Mouse (Mus musculus) hindbrain, embryonic 11.5 days (tissue): ENCODE results near the gene Mtif3. TPM values are rescaled to one million over a fixed set of nuclear protein-coding genes. Genes with fewer than 3 reads are reported as not detected.
"Not testable (repeated sequence)": the region's sequence is repeated elsewhere in the genome, so short reads cannot be mapped to it uniquely, and the experiment has no call there.

ENCODE experiments used
- ATAC-seq: fragments of 200-750 bp; cut with Nextera tagmentation; 2 replicates; pipeline ENCODE4 v1.8.0; 2017; ENCODE audit warnings: mild to moderate bottlenecking, moderate TSS enrichment, moderate library complexity; ENCODE audit not compliant: low FRiP score
- DNase-seq: peaks from one replicate; pipeline ENCODE4 v3.0.0-alpha.2; 2015; ENCODE audit warnings: low spot score
- H3K27ac ChIP-seq: fragments of 300-500 bp; sonication (generic); 2 replicates; pipeline ENCODE4 v1.5.1; 2014; ENCODE audit warnings: mild to moderate bottlenecking, low read depth, low read length
- H3K27me3 ChIP-seq: fragments of 300-500 bp; sonication (generic); 2 replicates; pipeline ENCODE4 v1.6.1; 2014; ENCODE audit warnings: mild to moderate bottlenecking, low read length, moderate library complexity, mixed read lengths; ENCODE audit not compliant: control insufficient read depth, insufficient read depth
- H3K36me3 ChIP-seq: fragments of 300-500 bp; sonication (generic); 2 replicates; pipeline ENCODE4 v1.6.1; 2014; ENCODE audit warnings: mild to moderate bottlenecking, low read length, moderate library complexity, mixed read lengths; ENCODE audit not compliant: control insufficient read depth, insufficient read depth
- H3K4me1 ChIP-seq: fragments of 300-500 bp; sonication (generic); replicated peaks from 2 replicates; pipeline ENCODE4 v1.6.1; 2014; ENCODE audit warnings: low read length, mixed read lengths; ENCODE audit not compliant: control insufficient read depth, insufficient read depth
- H3K4me2 ChIP-seq: fragments of 300-500 bp; sonication (generic); replicated peaks from 2 replicates; pipeline ENCODE4 v1.6.1; 2014; ENCODE audit warnings: mild to moderate bottlenecking, low read depth, low read length
- H3K4me3 ChIP-seq: fragments of 300-500 bp; sonication (generic); 2 replicates; pipeline ENCODE4 v1.5.1; 2014; ENCODE audit warnings: low read depth, low read length
- H3K9ac ChIP-seq: fragments of 300-500 bp; sonication (generic); 2 replicates; pipeline ENCODE4 v1.6.1; 2014; ENCODE audit warnings: low read depth, low read length
- H3K9me3 ChIP-seq: fragments of 300-500 bp; sonication (generic); 2 replicates; pipeline ENCODE4 v1.6.1; 2016; ENCODE audit warnings: low read length; ENCODE audit not compliant: control insufficient read depth
- WGBS: fragments of 180-500 bp; shearing (Covaris S2); extraction: QIAGEN DNeasy Blood & Tissue Kit; methylation state at CpG from one replicate; pipeline ENCODE4 v1.1.7; 2014; 5-methylcytosine and 5-hydroxymethylcytosine counted together
- polyA plus RNA-seq: library from polyadenylated mRNA; unstranded; fragments of >200 nt; fragmentation: Nextera tagmentation; extraction: Ambion mirVana; gene quantifications from 2 replicates; pipeline ENCODE4 v1.2.1, GENCODE M21; 2014

Mtif3 gene
- polyA plus RNA-seq, 1 experiment from 2014 or later, result 26.1 TPM

DNA sequence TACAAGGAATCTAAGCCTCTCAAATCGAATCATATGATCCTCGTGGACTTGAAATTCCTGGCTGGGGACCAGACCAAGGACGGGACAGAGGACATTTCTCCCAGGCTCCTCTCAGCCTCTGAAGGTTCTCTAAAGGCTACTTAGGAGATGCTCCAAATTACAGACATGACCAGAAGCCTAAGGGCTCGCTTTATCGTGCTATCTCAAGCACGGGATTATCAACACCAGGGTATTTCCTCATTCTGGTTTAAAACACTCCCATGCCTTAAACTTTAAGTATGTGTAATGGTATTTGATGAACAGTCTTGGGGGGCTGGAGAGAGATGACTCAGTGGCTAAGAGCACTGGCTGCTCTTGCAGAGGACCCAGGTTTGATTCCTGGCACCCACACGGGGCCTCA, 32.2 kb downstream of the Mtif3 start:
- Histone ChIP-seq H3K27ac (no peak overlapping the region), H3K4me1 (no peaks in the 10 kb centered on the region), H3K9ac (no peak overlapping the region), H3K27me3 (no peaks in the 10 kb centered on the region), H3K4me3 (no peak overlapping the region), H3K4me2 (no peak overlapping the region), H3K36me3 (no peaks in the 10 kb centered on the region), H3K9me3 (no peaks in the 10 kb centered on the region)
- ATAC-seq (no peak), DNase-seq (no peak)
- 93% methylated on average over 7 of the region's 7 CpGs for WGBS

DNA sequence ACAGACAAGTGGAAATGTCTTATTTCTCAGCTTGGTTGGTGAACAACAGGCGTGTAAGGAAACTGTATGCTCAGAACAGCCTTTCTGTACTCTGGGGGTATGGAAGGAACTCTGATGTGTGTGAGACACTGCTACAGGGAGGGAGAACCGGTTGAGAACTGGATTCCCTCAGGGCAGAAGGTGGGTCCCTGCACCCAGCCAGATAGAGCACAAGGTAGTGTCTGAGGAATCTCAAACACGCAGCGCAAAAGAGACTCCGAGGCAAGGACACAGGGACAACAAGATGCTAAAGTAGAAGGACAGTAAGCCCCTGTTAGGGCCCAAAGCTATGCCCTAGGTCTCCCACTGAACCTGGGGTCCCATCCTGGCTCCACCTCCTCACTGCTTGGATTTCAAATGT, 36.9 kb downstream of the Mtif3 start:
- H3K4me1 ChIP-seq, result no peaks in the 10 kb centered on the region
- no peak overlapping the region for H3K9ac ChIP-seq
- 72% methylated on average over 5 of the region's 5 CpGs for WGBS
- no peak overlapping the region for H3K27ac ChIP-seq
- no peak overlapping the region for H3K4me2 ChIP-seq
- no peaks in the 10 kb centered on the region for H3K36me3 ChIP-seq
- H3K4me3 ChIP-seq, result no peak overlapping the region
- no peaks in the 10 kb centered on the region for H3K27me3 ChIP-seq
- ATAC-seq, result no peak
- no peaks in the 10 kb centered on the region for H3K9me3 ChIP-seq
- DNase-seq, result no peak

DNA sequence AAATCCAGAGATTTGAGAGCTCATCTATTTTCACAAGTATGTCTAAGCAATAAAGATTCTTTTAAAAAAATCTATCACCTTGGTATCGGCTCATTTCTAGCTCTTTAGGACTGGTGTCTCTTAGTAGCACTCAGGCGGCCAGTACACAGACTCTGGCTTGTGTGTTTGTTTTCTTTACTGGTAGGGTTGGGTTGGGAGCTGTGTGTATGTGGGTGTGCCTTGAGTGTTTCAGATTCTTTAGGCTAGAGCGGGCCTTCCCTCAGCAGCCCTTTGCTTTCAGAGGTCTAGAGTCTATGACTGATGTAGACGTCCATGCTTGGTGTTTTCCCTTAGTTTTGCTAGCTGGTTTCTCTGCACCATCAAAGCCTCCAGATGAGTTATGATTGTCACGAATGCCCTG, 40.1 kb downstream of the Mtif3 start:
- H3K4me3 ChIP-seq, result no peak overlapping the region
- no peaks in the 10 kb centered on the region for H3K27me3 ChIP-seq
- DNase-seq (no peak), ATAC-seq (no peak)
- H3K9me3 ChIP-seq, result no peaks in the 10 kb centered on the region
- H3K9ac ChIP-seq, result no peak overlapping the region
- H3K27ac ChIP-seq, result no peak overlapping the region
- 73% methylated on average over 5 of the region's 5 CpGs for WGBS
- H3K4me1 ChIP-seq, result no peaks in the 10 kb centered on the region
- no peak overlapping the region for H3K4me2 ChIP-seq
- no peaks in the 10 kb centered on the region for H3K36me3 ChIP-seq

- H3K36me3 ChIP-seq, result no peaks in the 10 kb centered on the region
- ATAC-seq (no peak), DNase-seq (peak; percentile 19)
- H3K4me1 ChIP-seq, result no peaks in the 10 kb centered on the region
- H3K9ac ChIP-seq, result no peak overlapping the region
- no peaks in the 10 kb centered on the region for H3K27me3 ChIP-seq
- H3K27ac ChIP-seq, result no peak overlapping the region
- no peak overlapping the region for H3K4me2 ChIP-seq
- no peaks in the 10 kb centered on the region for H3K9me3 ChIP-seq
- H3K4me3 ChIP-seq, result no peak overlapping the region
- 46% methylated on average over 8 of the region's 8 CpGs for WGBS
These were observed 42.4 kb downstream of the Mtif3 start for GRCm38 (mm10) chr5:146921224-146921623.

DNA sequence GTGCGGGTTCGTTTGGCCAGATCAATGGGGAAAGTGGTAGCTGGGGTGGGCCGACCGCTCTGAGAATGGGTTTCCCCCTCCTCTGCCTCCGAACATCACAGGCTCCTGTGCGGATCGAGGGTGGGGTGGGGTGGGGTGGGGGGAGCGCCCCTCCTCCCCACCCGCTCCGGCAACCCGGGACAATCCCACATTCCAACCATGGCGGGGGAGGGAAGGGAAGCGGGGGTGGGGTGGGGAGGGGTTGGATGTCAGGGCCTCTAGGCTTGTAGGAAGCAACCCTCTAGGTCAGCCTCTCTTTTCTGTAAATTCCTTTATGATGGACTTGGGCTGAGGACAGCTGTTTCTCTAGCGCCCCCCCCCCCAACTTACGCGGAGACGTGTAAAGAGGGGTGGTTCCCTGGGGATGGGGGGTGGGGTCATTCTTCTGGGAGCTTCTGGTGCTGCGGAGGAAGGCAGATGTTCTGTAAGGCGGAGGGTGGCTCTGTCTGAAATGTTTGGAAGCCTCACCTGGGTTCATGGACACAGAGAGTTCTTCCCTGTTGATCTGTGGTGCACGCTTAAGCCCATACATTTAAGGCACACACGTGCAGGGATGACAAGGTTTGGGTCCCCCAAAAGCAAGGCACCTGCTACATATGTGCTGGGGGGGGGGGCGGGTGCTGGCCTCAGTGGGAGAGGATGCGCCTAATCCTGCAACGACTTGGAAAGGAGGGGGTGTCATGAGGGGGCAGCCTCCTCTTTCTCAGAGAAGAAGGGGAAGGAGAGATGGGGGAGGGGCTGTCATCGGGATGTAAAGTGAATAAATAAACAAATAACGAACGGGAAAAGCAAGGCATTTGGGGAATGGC, 43.1 kb downstream of the Mtif3 start:
- Histone ChIP-seq H3K4me2 (peak overlapping the region; percentile 34), H3K4me3 (peak overlapping the region; percentile 17), H3K27ac (no peak overlapping the region), H3K9ac (peak overlapping the region; percentile 12; the same call in 1 of the 2 replicates), H3K36me3 (no peaks in the 10 kb centered on the region), H3K27me3 (no peaks in the 10 kb centered on the region), H3K9me3 (no peaks in the 10 kb centered on the region), H3K4me1 (no peaks in the 10 kb centered on the region)
- peak; percentile 32 for DNase-seq
- peak; percentile 30; the same call in 1 of the 2 replicates for ATAC-seq
- 6% methylated on average over 20 of the region's 27 CpGs for WGBS

DNA sequence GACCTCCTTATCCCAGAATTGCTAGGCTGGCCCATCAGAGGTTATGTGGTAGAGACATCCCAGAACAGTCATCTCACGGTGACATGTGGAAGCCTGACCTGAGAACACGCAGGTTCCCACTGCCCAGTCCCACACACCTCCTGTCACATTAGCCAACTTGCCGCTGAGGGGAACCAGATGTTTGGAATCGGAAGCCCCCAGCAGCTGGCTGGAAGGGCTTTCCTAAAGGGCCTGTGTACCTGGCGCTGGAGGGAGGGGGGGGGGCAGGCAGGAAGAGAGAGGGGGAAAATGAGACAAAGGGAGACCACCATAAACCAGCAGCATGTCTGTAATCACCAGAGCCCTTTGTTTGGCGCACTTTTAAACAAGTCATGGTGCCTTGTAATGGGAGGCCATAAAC, 43.7 kb downstream of the Mtif3 start:
- ATAC-seq, result no peak
- no peaks in the 10 kb centered on the region for H3K4me1 ChIP-seq
- H3K27ac ChIP-seq, result no peak overlapping the region
- H3K27me3 ChIP-seq, result no peaks in the 10 kb centered on the region
- H3K9ac ChIP-seq, result no peak overlapping the region
- H3K9me3 ChIP-seq, result no peaks in the 10 kb centered on the region
- peak overlapping the region; percentile 34; the same call in 1 of the 2 replicates for H3K4me2 ChIP-seq
- WGBS, result 27% methylated on average over 6 of the region's 6 CpGs
- peak overlapping the region; percentile 17; the same call in 1 of the 2 replicates for H3K4me3 ChIP-seq
- peak; percentile 18 for DNase-seq
- no peaks in the 10 kb centered on the region for H3K36me3 ChIP-seq

DNA sequence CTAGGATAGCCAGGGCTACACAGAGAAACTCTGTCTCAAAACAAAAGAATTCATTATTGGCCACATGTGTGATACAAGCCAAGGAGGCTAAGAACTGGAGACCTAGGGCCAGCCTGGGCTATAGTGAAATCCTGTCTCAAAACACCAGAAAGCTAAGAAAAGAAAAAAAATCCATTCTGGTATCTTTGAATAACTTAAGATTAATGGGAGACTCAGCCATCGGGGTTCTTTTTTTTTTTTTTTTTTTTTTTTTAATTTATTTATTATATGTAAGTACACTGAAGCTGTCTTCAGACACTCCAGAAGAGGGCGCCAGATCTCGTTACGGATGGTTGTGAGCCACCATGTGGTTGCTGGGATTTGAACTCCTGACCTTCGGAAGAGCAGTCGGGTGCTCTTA, 46.2 kb downstream of the Mtif3 start:
- ATAC-seq, H3K4me1 ChIP-seq, H3K27me3 ChIP-seq, H3K4me3 ChIP-seq, H3K9ac ChIP-seq, H3K36me3 ChIP-seq, H3K4me2 ChIP-seq, H3K9me3 ChIP-seq, DNase-seq, H3K27ac ChIP-seq: not testable (repeated sequence)
- 93% methylated on average over 3 of the region's 6 CpGs for WGBS

- Histone ChIP-seq H3K4me1 (no peaks in the 10 kb centered on the region), H3K27ac (no peak overlapping the region), H3K4me2 (no peak overlapping the region), H3K9ac (no peak overlapping the region), H3K9me3 (no peaks in the 10 kb centered on the region), H3K27me3 (no peaks in the 10 kb centered on the region), H3K4me3 (no peak overlapping the region), H3K36me3 (no peaks in the 10 kb centered on the region)
- ATAC-seq, result no peak
- no peak for DNase-seq
- WGBS, result 37% methylated on average over 6 of the region's 6 CpGs
These were observed 46.8 kb downstream of the Mtif3 start for GRCm38 (mm10) chr5:146916806-146917205.

DNA sequence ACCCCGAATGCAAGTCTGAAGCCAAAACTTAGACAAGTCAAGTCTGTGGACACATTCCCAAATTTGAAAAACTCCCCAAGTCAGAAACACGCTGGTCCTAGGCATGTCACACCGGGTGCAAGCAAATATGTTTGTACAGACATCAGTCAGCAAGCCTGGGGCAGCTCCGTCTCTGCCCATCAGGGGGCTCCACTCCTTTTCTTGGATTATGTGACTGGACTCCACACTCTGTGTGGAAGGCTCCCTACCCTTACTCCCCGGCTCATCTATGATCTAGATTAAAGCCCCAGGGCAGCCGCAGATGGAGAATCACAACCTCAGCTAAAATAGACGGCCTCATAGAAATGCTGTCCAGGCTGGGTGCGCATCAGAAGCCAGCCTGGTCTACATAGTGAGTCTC, 47.3 kb downstream of the Mtif3 start:
- Histone ChIP-seq H3K9ac (no peak overlapping the region), H3K27me3 (no peaks in the 10 kb centered on the region), H3K4me2 (no peak overlapping the region), H3K27ac (no peak overlapping the region), H3K4me3 (no peak overlapping the region), H3K9me3 (no peaks in the 10 kb centered on the region), H3K36me3 (no peaks in the 10 kb centered on the region), H3K4me1 (no peaks in the 10 kb centered on the region)
- 68% methylated on average over 8 of the region's 8 CpGs for WGBS
- DNase-seq (no peak), ATAC-seq (no peak)
